Mouse (Mus musculus) mouse embryonic stem cell (cell line): ENCODE data around the gene Slc39a10.

Source experiments
- in situ Hi-C, 2 experiments: fragments of 300-500 bp; cut with MboI; formaldehyde crosslinking; loops; 1 replicate in 1 of 2; 3 replicates in 1 of 2; pipeline ENCODE4 v1.14.3; 2019 to 2020; ENCODE audit warnings: low sequenced_read_pairs in 2 of 2, low pct_unique_long_range_greater_than_20kb in 1 of 2, mixed read lengths in 1 of 2; ENCODE audit not compliant: unreplicated experiment in 1 of 2

Slc39a10 gene

GRCm38 (mm10) chr1:46879951-46880350 is 12.7 kb downstream of the Slc39a10 start:
- in situ Hi-C loops, result no loop called here

DNA sequence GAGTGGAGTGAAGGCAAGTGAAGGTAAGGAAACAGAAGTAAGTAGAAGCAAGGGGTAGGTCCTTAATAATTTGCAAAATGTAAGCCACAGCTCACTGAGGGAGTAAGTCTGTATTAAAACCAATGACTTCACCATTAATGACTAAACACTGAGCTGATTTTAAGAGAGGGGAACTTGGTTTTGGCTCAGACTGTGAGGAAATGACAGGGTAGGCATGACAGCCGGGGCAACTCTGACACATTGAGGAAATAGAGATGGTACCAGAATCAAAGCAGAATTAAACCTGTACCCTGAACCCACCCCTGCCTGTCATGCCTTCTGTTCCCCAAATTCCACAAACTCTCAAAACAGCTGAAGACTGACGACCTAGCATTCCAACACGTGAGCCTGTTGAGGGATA is 18.9 kb downstream of the Slc39a10 start:
- in situ Hi-C loops, result no loop called here

- in situ Hi-C loops, result no loop called here
Observed at GRCm38 (mm10) chr1:46869788-46870187, 22.9 kb downstream of the Slc39a10 start.

DNA sequence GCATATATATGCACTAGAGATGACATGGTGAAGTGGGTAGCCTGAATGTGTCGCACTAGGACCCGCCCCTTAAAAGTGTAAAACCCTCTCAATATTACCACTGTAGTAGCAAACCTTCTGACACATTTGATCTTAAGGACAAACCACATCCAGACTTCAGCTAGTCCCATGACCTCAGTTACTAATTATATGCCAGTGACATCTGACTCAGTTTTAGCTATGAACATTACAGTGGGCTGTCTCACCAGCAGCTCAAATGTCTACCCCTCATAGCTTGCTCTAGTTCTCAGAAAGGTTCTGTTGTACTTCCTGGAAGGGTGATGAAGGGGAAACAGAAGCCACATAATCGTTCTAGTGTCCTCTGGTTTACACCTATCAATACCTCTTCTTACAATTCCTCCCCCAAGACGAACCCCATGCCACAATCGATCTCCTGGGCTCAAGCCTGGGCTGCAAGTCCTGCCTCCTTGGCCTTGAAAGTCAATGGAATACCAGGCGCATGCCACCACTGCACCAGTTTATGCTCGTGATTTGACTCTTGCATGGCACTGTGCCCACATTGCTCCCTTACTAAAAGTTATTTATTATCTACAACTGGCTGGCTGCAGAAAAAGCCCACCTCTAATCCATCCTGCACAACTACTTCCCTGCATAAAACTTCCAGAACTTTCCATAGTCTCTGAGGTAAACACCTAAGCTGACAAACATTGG is 28.3 kb downstream of the Slc39a10 start:
- in situ Hi-C loops, result no loop called here

DNA sequence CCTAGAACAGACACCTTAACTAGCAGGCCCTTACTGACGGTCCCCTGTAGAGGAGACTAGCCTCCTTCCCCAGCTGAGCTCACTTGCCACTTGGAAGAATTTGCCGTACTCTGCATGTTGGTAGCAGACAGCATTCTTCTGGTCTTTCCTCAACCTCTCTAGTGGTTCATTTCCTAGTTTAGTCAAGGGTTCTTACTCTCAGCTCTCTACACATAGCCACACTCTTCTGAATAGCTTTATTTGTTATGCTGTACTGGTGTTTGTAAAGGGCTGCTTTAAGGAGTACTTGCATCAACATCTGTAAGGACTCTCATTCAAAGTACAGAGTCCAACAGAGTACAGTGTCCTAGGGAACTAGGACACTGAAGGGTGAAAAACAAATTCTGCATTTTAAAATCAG is 29.2 kb downstream of the Slc39a10 start:
- in situ Hi-C loops, result no loop called here

GRCm38 (mm10) chr1:46860082-46860481 is 32.6 kb downstream of the Slc39a10 start:
- in situ Hi-C loops, result no loop called here

DNA sequence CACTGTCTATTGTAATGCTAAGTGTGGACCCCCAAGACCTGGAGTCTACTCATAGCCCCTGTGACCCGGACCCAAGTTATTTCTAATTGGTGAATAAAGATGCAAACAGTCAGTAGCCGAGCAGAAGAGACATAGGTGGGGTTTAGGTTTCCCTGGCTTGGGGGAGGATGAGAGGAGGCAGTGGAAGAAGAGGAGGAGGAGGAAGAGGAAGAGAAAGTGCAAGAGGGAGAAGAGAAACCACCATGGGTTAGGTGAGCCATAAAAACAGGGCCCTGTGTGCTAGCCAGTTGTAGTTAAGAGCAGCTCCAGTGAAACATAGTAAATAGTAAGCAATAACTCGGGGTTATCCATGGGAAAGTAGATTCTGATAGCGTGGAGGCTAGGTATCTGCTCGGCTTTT is 34.1 kb downstream of the Slc39a10 start:
- in situ Hi-C loops, result no loop called here

- in situ Hi-C loops, result no loop called here
Observed at GRCm38 (mm10) chr1:46856498-46856897, 36.2 kb downstream of the Slc39a10 start.

GRCm38 (mm10) chr1:46854036-46854900 is 38.4 kb downstream of the Slc39a10 start:
- in situ Hi-C loops, result no loop called here

GRCm38 (mm10) chr1:46853317-46854035 is 39.2 kb downstream of the Slc39a10 start:
- in situ Hi-C loops, result no loop called here

DNA sequence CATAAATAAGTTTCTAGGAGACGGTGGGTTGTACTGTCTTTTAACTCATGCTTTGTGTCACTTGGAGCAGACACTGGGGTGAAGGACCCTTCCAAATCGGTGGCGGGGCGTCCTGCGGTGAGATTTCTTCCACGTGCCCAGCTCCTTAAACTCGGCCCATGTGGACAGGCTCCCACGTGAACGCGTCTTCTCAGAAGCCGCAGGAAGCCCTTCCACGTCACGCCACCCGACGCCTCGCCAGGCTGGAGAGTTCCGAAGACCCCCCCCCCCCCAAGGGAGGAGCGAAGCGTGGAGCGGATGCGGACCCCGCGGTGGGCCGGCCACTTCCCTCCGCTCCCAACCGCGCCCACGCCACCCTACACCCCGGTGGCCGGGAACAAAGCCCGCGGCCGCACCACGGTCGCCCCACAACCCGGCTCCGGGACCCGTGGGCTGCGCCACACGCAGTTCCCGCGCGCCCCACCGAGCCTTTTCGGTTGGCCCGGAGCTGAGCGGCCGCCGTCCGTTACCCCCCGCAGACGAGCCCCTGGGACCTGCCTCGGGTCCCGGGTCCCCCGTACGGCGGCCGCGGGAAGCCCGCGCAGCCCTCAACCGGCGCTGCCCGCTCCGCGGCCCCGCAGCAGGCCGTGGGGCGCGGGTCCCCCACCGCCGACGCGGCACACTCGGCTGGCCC is 39.9 kb downstream of the Slc39a10 start:
- in situ Hi-C loops, result no loop called here

DNA sequence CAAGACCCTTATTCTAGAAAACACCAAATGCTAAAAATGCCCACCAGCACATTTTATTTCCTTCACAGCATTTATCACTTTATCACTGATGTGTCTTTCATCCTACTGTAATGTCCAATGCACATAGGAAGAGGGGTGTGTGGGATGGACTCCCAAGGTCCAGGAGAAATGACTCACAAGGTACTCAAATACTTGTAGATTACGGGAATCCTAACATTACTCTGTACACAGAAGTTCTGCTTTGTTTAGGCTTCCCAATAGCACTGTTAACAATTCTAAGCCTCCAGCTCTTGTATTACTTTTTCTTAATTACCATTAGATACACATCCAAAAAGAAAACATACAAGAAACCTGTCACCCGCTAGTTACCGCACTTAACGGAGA is 40.4 kb downstream of the Slc39a10 start:
- in situ Hi-C loops, result no loop called here

DNA sequence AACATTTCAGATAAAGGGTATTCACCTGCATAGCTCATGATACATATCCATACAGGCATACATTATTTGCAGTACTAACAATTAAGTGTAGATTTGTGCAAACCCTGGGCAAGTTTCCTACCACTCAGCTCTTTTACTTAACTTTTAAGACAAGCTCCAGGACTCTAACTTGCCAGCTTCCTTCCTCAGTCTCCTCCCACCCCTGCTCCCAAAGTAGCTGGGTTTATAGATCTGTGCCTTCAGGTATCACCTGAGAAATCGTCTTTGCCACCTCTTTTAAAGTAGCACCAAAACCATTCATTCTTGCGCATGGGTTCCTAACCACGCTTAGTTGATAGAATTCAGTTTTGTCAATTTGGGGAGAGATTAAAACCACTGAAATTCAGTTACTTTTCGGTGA is 41.1 kb downstream of the Slc39a10 start:
- in situ Hi-C loops, result no loop called here

DNA sequence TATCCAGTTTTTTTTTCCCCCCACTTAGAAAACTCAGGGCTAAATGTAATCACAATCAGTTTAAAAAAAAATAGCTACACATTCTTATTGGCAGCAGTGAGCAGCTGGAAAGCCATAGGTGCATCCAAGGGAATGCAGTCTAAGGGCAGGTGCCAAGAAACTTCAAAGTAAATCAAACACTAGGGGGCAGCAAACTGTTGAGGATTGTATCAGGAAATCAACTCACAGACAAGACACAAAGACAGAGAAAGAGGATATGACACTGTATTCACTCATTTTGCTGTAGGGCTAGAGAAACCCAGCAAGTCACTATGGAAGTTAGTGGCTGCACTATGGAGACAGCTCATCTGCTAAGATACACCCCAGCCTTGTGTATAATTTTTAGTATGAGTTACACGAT is 42.9 kb downstream of the Slc39a10 start:
- in situ Hi-C loops, result no loop called here

DNA sequence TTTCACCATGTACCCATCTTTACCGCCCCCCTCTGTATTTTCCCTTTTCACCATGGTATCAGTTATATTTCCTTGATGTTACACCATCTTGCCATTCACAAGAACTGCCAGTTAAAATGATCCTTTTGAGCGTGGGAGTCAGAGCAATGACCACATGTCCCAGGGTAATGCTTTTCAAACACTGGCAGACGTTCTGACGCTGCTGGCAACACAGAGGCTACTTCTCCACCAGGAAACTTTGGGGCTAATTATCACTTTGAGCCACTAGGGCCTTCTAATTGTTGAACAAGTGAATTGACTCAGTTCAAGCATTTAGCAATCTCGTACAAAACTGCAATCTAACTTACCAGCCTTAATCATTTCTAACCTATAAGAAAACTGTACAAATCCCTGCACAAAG is 47.4 kb downstream of the Slc39a10 start:
- in situ Hi-C loops, result no loop called here

GRCm38 (mm10) chr1:46844281-46844680 is 48.4 kb downstream of the Slc39a10 start:
- in situ Hi-C loops, result no loop called here

DNA sequence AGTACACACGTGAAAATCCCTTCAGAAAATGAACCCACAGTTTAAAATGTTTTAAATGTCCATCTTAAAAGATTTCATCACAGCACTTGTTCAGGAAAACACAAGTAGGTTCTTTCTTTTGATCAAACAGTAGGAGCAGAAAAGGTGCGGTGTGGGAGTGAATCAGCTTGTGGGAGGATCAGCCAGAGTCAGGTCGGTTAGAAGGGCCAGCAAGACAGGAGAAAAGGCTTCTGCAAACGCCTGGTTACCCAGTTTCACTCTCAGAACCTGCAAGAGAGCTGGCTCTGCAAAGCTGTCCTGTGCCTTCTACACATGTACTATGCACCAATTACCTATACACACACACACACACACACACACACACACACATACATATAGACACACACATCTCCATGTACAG is 49.2 kb downstream of the Slc39a10 start:
- in situ Hi-C loops, result no loop called here

- in situ Hi-C loops, result no loop called here
Observed at GRCm38 (mm10) chr1:46831927-46832326, 60.7 kb downstream of the Slc39a10 start.
